ENCODE assay signal across 7 mouse cellular contexts in genomic region chr11:48816800-48817665, GRCm38 (mm10). TPM values are rescaled to one million over a fixed set of nuclear protein-coding genes. Genes with fewer than 3 reads are reported as not detected.
DNase-seq lines count a peak whose midpoint lies in the region; ATAC-seq lines count a peak whose summit lies in the region.

Trim41 (minus strand) TSS chr11:48817353.

- peak within 1 kb of the TSS; percentile 89 for H3K4me2 ChIP-seq in embryonic facial prominence, embryonic 12.5 days (replicated peaks)
- H3K4me2 ChIP-seq in limb, embryonic 11.5 days (ENCODE audit: low read depth, severe bottlenecking) = peak within 1 kb of the TSS; percentile 76
- H3K4me2 ChIP-seq in midbrain, embryonic 14.5 days (ENCODE audit: low read length) = peak within 1 kb of the TSS; percentile 72

- H3K4me1 ChIP-seq in embryonic facial prominence, embryonic 12.5 days = peaks cover 13% of the 10 kb centered on the region; the same call in 1 of the 2 replicates
- H3K4me1 ChIP-seq in limb, embryonic 11.5 days (ENCODE audit: control insufficient read depth, insufficient read depth, low read length) = 0 out of 2 replicates have a peak, but pooled peaks cover 3% of the 10 kb centered on the region
- peaks cover 19% of the 10 kb centered on the region for H3K4me1 ChIP-seq in midbrain, embryonic 14.5 days (ENCODE audit: control insufficient read depth, insufficient read depth, low read length)

- peak; percentile 99 for DNase-seq in adrenal gland, postnatal 25 days
- peak; percentile 100 for DNase-seq in heart, adult 11 months
- DNase-seq in kidney, adult 18-20 months = peak; percentile 99
- peak; percentile 99 for DNase-seq in limb, embryonic 11.5 days (ENCODE audit: low spot score)
- peak; percentile 99 for DNase-seq in midbrain, embryonic 14.5 days
- DNase-seq in spleen, adult 18-20 months = peak; percentile 99

- no peaks in the 10 kb centered on the region for H3K9me3 ChIP-seq in embryonic facial prominence, embryonic 12.5 days
- no peaks in the 10 kb centered on the region for H3K9me3 ChIP-seq in limb, embryonic 11.5 days (ENCODE audit: control insufficient read depth, low read length)
- no peaks in the 10 kb centered on the region for H3K9me3 ChIP-seq in midbrain, embryonic 14.5 days (ENCODE audit: control insufficient read depth, low read length)

- no peaks in the 10 kb centered on the region for H3K27me3 ChIP-seq in embryonic facial prominence, embryonic 12.5 days
- H3K27me3 ChIP-seq in limb, embryonic 11.5 days (ENCODE audit: control insufficient read depth, insufficient read depth, low read length) = no peaks in the 10 kb centered on the region
- H3K27me3 ChIP-seq in midbrain, embryonic 14.5 days (ENCODE audit: control insufficient read depth, insufficient read depth, low read length) = no peaks in the 10 kb centered on the region

- H3K27ac ChIP-seq in embryonic facial prominence, embryonic 12.5 days = peak within 1 kb of the TSS; percentile 92
- H3K27ac ChIP-seq in limb, embryonic 11.5 days (replicated peaks; ENCODE audit: low read depth, low read length) = peak within 1 kb of the TSS; percentile 83; the same call in 1 of the 2 replicates
- H3K27ac ChIP-seq in midbrain, embryonic 14.5 days (replicated peaks; ENCODE audit: low read depth, low read length) = peak within 1 kb of the TSS; percentile 95

- WGBS in embryonic facial prominence, embryonic 12.5 days = under 1% methylated on average over 77 of the region's 77 CpGs
- WGBS in limb, embryonic 11.5 days = under 1% methylated on average over 63 of the region's 77 CpGs
- WGBS in midbrain, embryonic 14.5 days = under 1% methylated on average over 75 of the region's 77 CpGs

- H3K36me3 ChIP-seq in embryonic facial prominence, embryonic 12.5 days = peaks cover 11% of the 10 kb centered on the region
- peaks cover 4% of the 10 kb centered on the region; the same call in 1 of the 2 replicates for H3K36me3 ChIP-seq in limb, embryonic 11.5 days (ENCODE audit: control insufficient read depth, insufficient read depth, low read length)
- peaks cover 24% of the 10 kb centered on the region for H3K36me3 ChIP-seq in midbrain, embryonic 14.5 days (ENCODE audit: control insufficient read depth, insufficient read depth, low read length)

- ATAC-seq in embryonic facial prominence, embryonic 12.5 days (ENCODE audit: insufficient number of reproducible peaks, insufficient read depth, low FRiP score, low TSS enrichment) = peak; percentile 96
- peak; percentile 96 for ATAC-seq in limb, embryonic 11.5 days (ENCODE audit: insufficient number of reproducible peaks, low FRiP score, low TSS enrichment, low read depth)
- ATAC-seq in midbrain, embryonic 14.5 days (ENCODE audit: low FRiP score, low TSS enrichment) = peak; percentile 98

- peak within 1 kb of the TSS; percentile 85 for H3K9ac ChIP-seq in embryonic facial prominence, embryonic 12.5 days
- H3K9ac ChIP-seq in limb, embryonic 11.5 days (ENCODE audit: low read length) = peak within 1 kb of the TSS; percentile 76
- H3K9ac ChIP-seq in midbrain, embryonic 14.5 days (replicated peaks; ENCODE audit: low read length) = peak within 1 kb of the TSS; percentile 81

- peak within 1 kb of the TSS; percentile 86 for H3K4me3 ChIP-seq in embryonic facial prominence, embryonic 12.5 days
- peak within 1 kb of the TSS; percentile 66 for H3K4me3 ChIP-seq in limb, embryonic 11.5 days (ENCODE audit: low read depth, low read length)
- H3K4me3 ChIP-seq in midbrain, embryonic 14.5 days (replicated peaks; ENCODE audit: low read depth, low read length) = peak within 1 kb of the TSS; percentile 74

RNA-seq across cellular contexts. Expression of gene Trim41, which starts in this region (rescaled TPM):
- 48.6 and 53.0 TPM in 2 replicates for total RNA-seq in adrenal gland, postnatal 25 days (2021)
- polyA plus RNA-seq in embryonic facial prominence, embryonic 12.5 days (2016; fragmentation: Nextera tagmentation; extraction: Ambion mirVana) = 6.7 and 7.1 TPM in 2 replicates
- 5.7 TPM in 2 replicates for polyA plus RNA-seq in limb, embryonic 11.5 days (2014; fragmentation: Nextera tagmentation; extraction: Ambion mirVana)
- polyA plus RNA-seq in midbrain, embryonic 14.5 days (2014; fragmentation: Nextera tagmentation; extraction: Ambion mirVana) = 6.3 and 8.4 TPM in 2 replicates

Comparison
In these comparisons a context has a peak if more than half of its experiments do, and no peak if none do; other contexts are left out.
1. Peak in every context shown above with its lines: DNase-seq, ATAC-seq, H3K4me3 ChIP-seq and H3K27ac ChIP-seq.